Mouse (Mus musculus) bone marrow, adult 2 months (tissue): Measurements from ENCODE around the gene Cdv3.

Experiments
- CTCF ChIP-seq: fragments of 200-500 bp; IDR thresholded peaks from 2 replicates; pipeline ENCODE4 v1.5.1; 2011; ENCODE audit warnings: low read length, control low read depth; ENCODE audit not compliant: control insufficient read depth, insufficient read depth
- POLR2A ChIP-seq: fragments of 200-500 bp; IDR thresholded peaks from 2 replicates; pipeline ENCODE4 v1.6.1; 2011; ENCODE audit warnings: low read depth, mild to moderate bottlenecking, control low read depth, low read length, borderline replicate concordance; ENCODE audit not compliant: control insufficient read depth

- no peak for TF ChIP-seq CTCF
- no peak for TF ChIP-seq POLR2A
Observed at GRCm38 (mm10) chr9:103382989-103383388, 17.3 kb upstream of the Cdv3 start.
